27 mouse cellular contexts compared by ENCODE assay signal in the genomic region with DNA sequence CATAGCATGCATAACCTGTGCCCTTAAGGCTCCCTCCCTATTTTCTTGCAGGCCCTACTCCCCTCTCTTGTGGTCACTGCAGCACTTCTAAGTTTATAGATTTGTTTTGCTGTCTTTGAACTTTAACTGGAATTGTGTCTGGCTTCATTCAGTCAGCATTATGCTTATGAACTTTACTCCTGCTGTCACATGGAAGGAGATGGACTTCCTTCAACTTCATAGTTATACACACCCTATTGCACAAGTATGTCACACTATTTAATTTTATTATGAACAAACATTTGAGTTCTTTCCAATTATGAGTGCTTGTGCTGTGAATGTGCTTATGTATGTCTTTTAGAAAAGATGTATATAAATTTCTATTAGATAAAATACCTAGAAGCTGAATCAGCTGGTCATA. TPM values are rescaled to one million over a fixed set of nuclear protein-coding genes. Genes with fewer than 3 reads are reported as not detected.
DNase-seq lines count a peak whose midpoint lies in the region; ATAC-seq and TF ChIP-seq lines count a peak whose summit lies in the region.
"Had no signal": no experiment of that assay in that cellular context is flagged by ENCODE, and none has a peak within 500 bp of the region (broad histone marks: within the 10 kb centered on the region; RNA-seq: fewer than 3 reads in every experiment).

No protein-coding gene starts in this region.

- no peak overlapping the region for H3K27ac ChIP-seq in intestine, embryonic 16.5 days (ENCODE audit: low read length)
- no peak overlapping the region for H3K27ac ChIP-seq in intestine, embryonic 15.5 days
- peak overlapping the region; percentile 55 for H3K27ac ChIP-seq in embryonic fibroblast, embryonic 13.5 days (ENCODE audit: insufficient read depth, low read length)
- H3K27ac ChIP-seq: embryonic facial prominence, embryonic 10.5 days; embryonic facial prominence, embryonic 12.5 days; forebrain, embryonic 10.5 days; forebrain, embryonic 12.5 days had no signal

- no peak overlapping the region for H3K4me2 ChIP-seq in intestine, embryonic 16.5 days (ENCODE audit: low read depth, low read length)
- no peak overlapping the region for H3K4me2 ChIP-seq in intestine, embryonic 15.5 days (replicated peaks)
- H3K4me2 ChIP-seq: embryonic facial prominence, embryonic 12.5 days; forebrain, embryonic 12.5 days had no signal

- no peaks in the 10 kb centered on the region for H3K36me3 ChIP-seq in intestine, embryonic 16.5 days (ENCODE audit: control insufficient read depth, insufficient read depth, low read length)
- no peaks in the 10 kb centered on the region for H3K36me3 ChIP-seq in intestine, embryonic 15.5 days
- H3K36me3 ChIP-seq: embryonic facial prominence, embryonic 10.5 days; embryonic facial prominence, embryonic 12.5 days; forebrain, embryonic 10.5 days; forebrain, embryonic 12.5 days; G1E had no signal

- H3K9me3 ChIP-seq in intestine, embryonic 16.5 days (ENCODE audit: control insufficient read depth, low read length), result no peaks in the 10 kb centered on the region
- H3K9me3 ChIP-seq in intestine, embryonic 15.5 days, result no peaks in the 10 kb centered on the region
- H3K9me3 ChIP-seq: embryonic facial prominence, embryonic 10.5 days; embryonic facial prominence, embryonic 12.5 days; forebrain, embryonic 10.5 days; forebrain, embryonic 12.5 days; G1E had no signal

- ATAC-seq in intestine, embryonic 16.5 days, result peak; percentile 63
- no peak for ATAC-seq in intestine, embryonic 15.5 days
- ATAC-seq: activated CD4-positive, CD25-positive, alpha-beta regulatory T cell, adult 4 months; CD4-positive, CD25-positive, alpha-beta regulatory T cell, adult 4 months; forebrain, embryonic 14.5 days; forebrain, embryonic 16.5 days; Patski had no signal

- H3K27me3 ChIP-seq in intestine, embryonic 16.5 days (replicated peaks; ENCODE audit: control insufficient read depth, insufficient read depth, low read length), result no peaks in the 10 kb centered on the region
- no peaks in the 10 kb centered on the region for H3K27me3 ChIP-seq in intestine, embryonic 15.5 days (replicated peaks)
- H3K27me3 ChIP-seq: CH12.LX; embryonic facial prominence, embryonic 12.5 days; forebrain, embryonic 12.5 days; Patski had no signal

- no peak for TF ChIP-seq POLR2A in embryonic fibroblast, embryonic 13.5 days (IDR thresholded peaks at IDR 0.05; ENCODE audit: low read depth, low read length)

- no peak overlapping the region for H3K4me3 ChIP-seq in intestine, embryonic 16.5 days (ENCODE audit: low read length)
- H3K4me3 ChIP-seq in intestine, embryonic 15.5 days (replicated peaks), result no peak overlapping the region
- no peak overlapping the region for H3K4me3 ChIP-seq in embryonic fibroblast, embryonic 13.5 days (ENCODE audit: insufficient read depth, low read length)
- H3K4me3 ChIP-seq: embryonic facial prominence, embryonic 10.5 days; embryonic facial prominence, embryonic 12.5 days; erythroblast, embryonic 14.5 days; forebrain, embryonic 10.5 days; forebrain, embryonic 12.5 days had no signal

- DNase-seq in heart, adult 11 months, result peak; percentile 54
- no peak for DNase-seq in heart, adult 9 months (ENCODE audit: low spot score in 2 of 2)
- DNase-seq in thymus, postnatal 25 days, result no peak
- DNase-seq: adrenal gland, adult 8-10 months; adrenal gland, postnatal 14 days; adrenal gland, postnatal 36 days; B cell, adult 2 months; cerebellum, adult 11-12 months; cerebellum, adult 2 months; cerebellum, adult 9-10 months; cerebellum, postnatal 10 days; cerebellum, postnatal 25 days had no signal

- no peak for TF ChIP-seq CTCF in embryonic fibroblast, embryonic 13.5 days (IDR thresholded peaks at IDR 0.05; ENCODE audit: borderline replicate concordance, insufficient read depth, low read length)

- peaks cover 12% of the 10 kb centered on the region for H3K4me1 ChIP-seq in intestine, embryonic 16.5 days (ENCODE audit: control insufficient read depth, insufficient read depth, low read length)
- peaks cover 11% of the 10 kb centered on the region; the same call in 1 of the 2 replicates for H3K4me1 ChIP-seq in intestine, embryonic 15.5 days (replicated peaks)
- peaks cover 17% of the 10 kb centered on the region for H3K4me1 ChIP-seq in embryonic fibroblast, embryonic 13.5 days (ENCODE audit: control insufficient read depth, insufficient read depth, low read length)
- H3K4me1 ChIP-seq: embryonic facial prominence, embryonic 12.5 days; forebrain, embryonic 12.5 days had no signal

- no peak overlapping the region for H3K9ac ChIP-seq in intestine, embryonic 16.5 days (ENCODE audit: low read depth, low read length)
- H3K9ac ChIP-seq in intestine, embryonic 15.5 days, result no peak overlapping the region
- H3K9ac ChIP-seq: embryonic facial prominence, embryonic 12.5 days; forebrain, embryonic 12.5 days had no signal

RNA-seq across cellular contexts. Expression of a gene that starts 26.3 kb away (rescaled TPM):
- polyA plus RNA-seq in intestine, embryonic 16.5 days (2015; fragmentation: Nextera tagmentation; extraction: Ambion mirVana), result 98.1 and 110 TPM in 2 replicates
- 117 and 118 TPM in 2 replicates for polyA plus RNA-seq in intestine, embryonic 15.5 days (2015; fragmentation: Nextera tagmentation; extraction: Ambion mirVana)
- 268 and 314 TPM in 2 replicates for polyA plus RNA-seq in embryonic fibroblast, embryonic 13.5 days (2011; ENCODE audit: insufficient read length, low read depth, missing spikeins)
